Mouse (Mus musculus): ENCODE results near the gene Ift122. TPM values are rescaled to one million over a fixed set of nuclear protein-coding genes. Genes with fewer than 3 reads are reported as not detected.

Ift122 gene
- total and polyA plus RNA-seq, 3 experiments, result 7.9 to 14.1 (median 8.6) TPM

- no peak overlapping the region for H3K4me2 ChIP-seq (ENCODE audit: insufficient read depth, low read depth, poor library complexity, severe bottlenecking)
- TF ChIP-seq MXI1 (IDR thresholded peaks at IDR 0.05; ENCODE audit: low read depth, low read length), result no peak
- TF ChIP-seq TBP (conservative IDR thresholded peaks at IDR 0.05; ENCODE audit: low read depth, low read length), result no peak
- TF ChIP-seq NRF1 (IDR thresholded peaks at IDR 0.05; ENCODE audit: low read depth, low read length), result no peak
- no peak for TF ChIP-seq ETS1 (conservative IDR thresholded peaks at IDR 0.05; ENCODE audit: low read depth, low read length)
- TF ChIP-seq CTCF (conservative IDR thresholded peaks at IDR 0.05 in 1 of 2, IDR thresholded peaks at IDR 0.05 in 1 of 2; ENCODE audit: low read depth in 2 of 2, low read length in 2 of 2), result no peak
- no peak for TF ChIP-seq SMC3 (IDR thresholded peaks at IDR 0.05; ENCODE audit: low read depth, low read length)
- TF ChIP-seq JUND (conservative IDR thresholded peaks at IDR 0.05; ENCODE audit: low read depth, low read length), result no peak
- no peak for TF ChIP-seq ZMIZ1 (IDR thresholded peaks at IDR 0.05; ENCODE audit: low read depth, low read length)
- dilution Hi-C loops (cut with MboI; ENCODE audit: extremely low pct_ligation_motif_present, extremely low pct_unique_long_range_greater_than_20kb, low sequenced_read_pairs) (no loop called here), in situ Hi-C loops (cut with MboI; ENCODE audit: low pct_ligation_motif_present, low pct_unique_long_range_greater_than_20kb, low sequenced_read_pairs) (no loop called here)
- no peak overlapping the region for H3K4me3 ChIP-seq (replicated peaks in 1 of 3; ENCODE audit: low read depth in 2 of 3, low read length in 2 of 3, poor library complexity in 1 of 3)
- H3K36me3 ChIP-seq (replicated peaks in 1 of 2; ENCODE audit: control insufficient read depth in 1 of 2, insufficient read depth in 1 of 2, low read length in 1 of 2), result peaks cover 25 to 57% of the 10 kb centered on the region in 2 experiments
- no peaks in the 10 kb centered on the region for H3K79me2 ChIP-seq (replicated peaks; ENCODE audit: control insufficient read depth, extremely low read depth, insufficient read depth, poor library complexity, severe bottlenecking)
- peaks cover 3% of the 10 kb centered on the region for H3K9me3 ChIP-seq (replicated peaks; ENCODE audit: low read length)
- no peak overlapping the region for H3K9ac ChIP-seq (ENCODE audit: insufficient read depth, low read depth)
- peaks cover 11 to 20% of the 10 kb centered on the region in 2 experiments for H3K4me1 ChIP-seq (ENCODE audit: control insufficient read depth in 1 of 2, insufficient read depth in 2 of 2)
- no peak for DNase-seq (ENCODE audit: extremely low read depth)
- no peaks in the 10 kb centered on the region for H3K27me3 ChIP-seq (replicated peaks)
- H3K27ac ChIP-seq (ENCODE audit: insufficient read depth, low read depth), result no peak overlapping the region
Observed at GRCm38 (mm10) chr6:115890601-115891000, 37.3 kb downstream of the Ift122 start.

- Histone ChIP-seq H3K4me1 (ENCODE audit: control insufficient read depth in 1 of 2, insufficient read depth in 2 of 2) (peaks cover 8 to 15% of the 10 kb centered on the region in 2 experiments), H3K79me2 (replicated peaks; ENCODE audit: control insufficient read depth, extremely low read depth, insufficient read depth, poor library complexity, severe bottlenecking) (no peaks in the 10 kb centered on the region), H3K4me3 (replicated peaks in 1 of 3; ENCODE audit: low read depth in 2 of 3, low read length in 2 of 3, poor library complexity in 1 of 3) (no peak overlapping the region), H3K27ac (ENCODE audit: insufficient read depth, low read depth) (no peak overlapping the region), H3K9ac (ENCODE audit: insufficient read depth, low read depth) (no peak overlapping the region), H3K4me2 (ENCODE audit: insufficient read depth, low read depth, poor library complexity, severe bottlenecking) (no peak overlapping the region), H3K36me3 (replicated peaks in 1 of 2; ENCODE audit: control insufficient read depth in 1 of 2, insufficient read depth in 1 of 2, low read length in 1 of 2) (peaks cover 25 to 57% of the 10 kb centered on the region in 2 experiments), H3K27me3 (replicated peaks) (no peaks in the 10 kb centered on the region), H3K9me3 (replicated peaks; ENCODE audit: low read length) (peaks cover 3% of the 10 kb centered on the region)
- no peak for DNase-seq (ENCODE audit: extremely low read depth)
- TF ChIP-seq HCFC1 (IDR thresholded peaks at IDR 0.05; ENCODE audit: low read depth, low read length), result no peak
- TF ChIP-seq ZC3H11A (IDR thresholded peaks at IDR 0.05; ENCODE audit: low read depth, low read length), result no peak
- TF ChIP-seq UBTF (IDR thresholded peaks at IDR 0.05; ENCODE audit: low read depth, low read length), result no peak
- no peak for TF ChIP-seq E2F4 (IDR thresholded peaks at IDR 0.05; ENCODE audit: insufficient replicate concordance, low read depth, low read length)
- TF ChIP-seq EP300 (IDR thresholded peaks at IDR 0.05; ENCODE audit: low read length), result no peak
- TF ChIP-seq CHD1 (IDR thresholded peaks at IDR 0.05; ENCODE audit: low read depth, low read length), result no peak
- no peak for TF ChIP-seq MYC (IDR thresholded peaks at IDR 0.05; ENCODE audit: low read depth, low read length)
- no peak for TF ChIP-seq CHD2 (IDR thresholded peaks at IDR 0.05; ENCODE audit: low read length)
- no peak for TF ChIP-seq ETS1 (conservative IDR thresholded peaks at IDR 0.05; ENCODE audit: low read depth, low read length)
- no peak for TF ChIP-seq MEF2A (IDR thresholded peaks at IDR 0.05; ENCODE audit: borderline replicate concordance, low read depth, low read length)
- no peak for TF ChIP-seq ZMIZ1 (IDR thresholded peaks at IDR 0.05; ENCODE audit: low read depth, low read length)
- in situ Hi-C loops (cut with MboI; ENCODE audit: low pct_ligation_motif_present, low pct_unique_long_range_greater_than_20kb, low sequenced_read_pairs) (no loop called here), dilution Hi-C loops (cut with MboI; ENCODE audit: extremely low pct_ligation_motif_present, extremely low pct_unique_long_range_greater_than_20kb, low sequenced_read_pairs) (no loop called here)
Observed at GRCm38 (mm10) chr6:115891061-115891460, 37.8 kb downstream of the Ift122 start.
